Mouse (Mus musculus) cerebellum, adult 2 months (tissue): ENCODE results near the gene Cnot6. TPM values are rescaled to one million over a fixed set of nuclear protein-coding genes. Genes with fewer than 3 reads are reported as not detected.

Source experiments
- DNase-seq, 2 experiments: peaks; one replicate each; pipeline ENCODE4 v3.0.0; 2021
- H3K27ac ChIP-seq: fragments of 200-500 bp; 2 replicates; pipeline ENCODE4 v1.5.1; 2012; ENCODE audit warnings: low read length, control low read depth, inconsistent platforms; ENCODE audit not compliant: insufficient read depth
- H3K27me3 ChIP-seq: fragments of 200-500 bp; 2 replicates; pipeline ENCODE4 v1.6.1; 2012; ENCODE audit warnings: inconsistent platforms, mild to moderate bottlenecking, low read length, moderate library complexity; ENCODE audit not compliant: control insufficient read depth, insufficient read depth
- H3K4me1 ChIP-seq: fragments of 200-500 bp; 2 replicates; pipeline ENCODE4 v1.6.1; 2011; ENCODE audit warnings: low read length; ENCODE audit not compliant: control insufficient read depth, insufficient read depth
- H3K4me3 ChIP-seq: fragments of 200-500 bp; replicated peaks from 2 replicates; pipeline ENCODE3; 2011; ENCODE audit warnings: mild to moderate bottlenecking, low read depth, low read length, control low read depth; ENCODE audit not compliant: insufficient read depth
- CTCF ChIP-seq: fragments of 200-500 bp; IDR thresholded peaks from 2 replicates; pipeline ENCODE4 v1.5.1; 2011; ENCODE audit warnings: low read depth, mild to moderate bottlenecking, control low read depth, low read length, moderate library complexity, borderline replicate concordance; ENCODE audit not compliant: insufficient read depth
- POLR2A ChIP-seq: fragments of 200-500 bp; IDR thresholded peaks from 2 replicates; pipeline ENCODE4 v1.6.1; 2011; ENCODE audit warnings: low read length, control low read depth, borderline replicate concordance; ENCODE audit not compliant: insufficient read depth
- WGBS: fragments of 180-500 bp; shearing (Covaris S2); methylation state at CpG from one replicate; pipeline ENCODE4 v1.1.7; 2018; 5-methylcytosine and 5-hydroxymethylcytosine counted together
- polyA plus RNA-seq: library from polyadenylated mRNA; depleted of rRNA; stranded (reverse); fragments of >200 nt; gene quantifications from 2 replicates; pipeline ENCODE4 v1.2.3, GENCODE M21; 2012

The Cnot6 gene
- polyA plus RNA-seq, 1 experiment = 26.3 TPM

- no peak overlapping the region for H3K27ac ChIP-seq
- TF ChIP-seq POLR2A = no peak
- no peak for TF ChIP-seq CTCF
- H3K4me1 ChIP-seq = no peaks in the 10 kb centered on the region
- H3K27me3 ChIP-seq = no peaks in the 10 kb centered on the region
- 89% methylated on average over 12 of the region's 12 CpGs for WGBS
- no peak overlapping the region for H3K4me3 ChIP-seq
- no peak for DNase-seq
Measured at GRCm38 (mm10) chr11:49684237-49684973, 28.1 kb downstream of the Cnot6 start.

GRCm38 (mm10) chr11:49673433-49673832 lies 39.1 kb downstream of the Cnot6 start:
- 52% methylated on average over 3 of the region's 3 CpGs for WGBS
- TF ChIP-seq CTCF (no peak), POLR2A (no peak)
- H3K27me3 ChIP-seq = no peaks in the 10 kb centered on the region
- H3K4me3 ChIP-seq = no peak overlapping the region
- no peak overlapping the region for H3K27ac ChIP-seq
- DNase-seq = no peak
- H3K4me1 ChIP-seq = no peaks in the 10 kb centered on the region

- no peak overlapping the region for H3K27ac ChIP-seq
- H3K4me1 ChIP-seq = peaks cover 7% of the 10 kb centered on the region; the same call in 1 of the 2 replicates
- no peaks in the 10 kb centered on the region; the same call in 1 of the 2 replicates for H3K27me3 ChIP-seq
- no peak overlapping the region for H3K4me3 ChIP-seq
- TF ChIP-seq POLR2A (no peak), CTCF (no peak)
- DNase-seq = no peak
- WGBS = 88% methylated on average over 4 of the region's 4 CpGs
Measured at GRCm38 (mm10) chr11:49665462-49665861, 47.1 kb downstream of the Cnot6 start.

- no peak overlapping the region for H3K27ac ChIP-seq
- no peak overlapping the region for H3K4me3 ChIP-seq
- H3K4me1 ChIP-seq = peaks cover 7% of the 10 kb centered on the region; the same call in 1 of the 2 replicates
- DNase-seq = no peak
- no peak for TF ChIP-seq POLR2A
- TF ChIP-seq CTCF = no peak
- no peaks in the 10 kb centered on the region; the same call in 1 of the 2 replicates for H3K27me3 ChIP-seq
- WGBS = 71% methylated on average over 12 of the region's 12 CpGs
Measured at GRCm38 (mm10) chr11:49664262-49665140, 48.0 kb downstream of the Cnot6 start.

DNA sequence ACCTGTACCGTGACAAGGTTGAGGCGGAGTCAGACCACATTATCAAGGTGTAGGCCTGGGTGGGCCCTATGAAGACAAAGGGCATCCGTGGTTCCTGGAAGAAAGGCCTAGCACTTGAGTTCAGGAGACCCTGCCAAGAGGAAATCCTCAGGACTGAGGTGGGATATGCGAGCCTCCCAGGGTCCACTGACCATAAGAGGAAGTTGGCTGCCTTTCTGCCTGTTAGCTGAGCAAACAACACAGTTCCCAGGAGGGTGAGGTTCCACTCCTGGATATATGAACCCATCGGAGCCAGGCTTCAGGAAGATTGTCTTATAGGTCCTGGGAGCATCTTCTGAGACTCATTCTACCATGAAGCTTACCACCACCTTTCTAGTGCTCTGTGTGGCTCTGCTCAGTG lies 49.2 kb downstream of the Cnot6 start, which contains the start of gene Scgb3a1:
Scgb3a1 (plus strand) TSS at position 301 of the 400 bp plus-strand sequence.
- Histone ChIP-seq H3K4me1 (peaks cover 7% of the 10 kb centered on the region; the same call in 1 of the 2 replicates), H3K27ac (no peak within 1 kb of the TSS), H3K4me3 (no peak within 1 kb of the TSS), H3K27me3 (no peaks in the 10 kb centered on the region; the same call in 1 of the 2 replicates)
- 83% methylated on average over 5 of the region's 5 CpGs for whole genome bisulfite sequencing
- DNase-seq = no peak
- TF ChIP-seq CTCF (no peak), POLR2A (no peak)

- 56% methylated on average over 15 of the region's 15 CpGs for WGBS
- DNase-seq = no peak
- Histone ChIP-seq H3K4me1 (peaks cover 7% of the 10 kb centered on the region; the same call in 1 of the 2 replicates), H3K27me3 (no peaks in the 10 kb centered on the region; the same call in 1 of the 2 replicates), H3K27ac (no peak overlapping the region), H3K4me3 (no peak overlapping the region)
- TF ChIP-seq CTCF (no peak), POLR2A (no peak)
Measured at GRCm38 (mm10) chr11:49662292-49662780, 50.2 kb downstream of the Cnot6 start.

- Histone ChIP-seq H3K4me3 (no peak overlapping the region), H3K27ac (no peak overlapping the region), H3K4me1 (peaks cover 7% of the 10 kb centered on the region; the same call in 1 of the 2 replicates), H3K27me3 (no peaks in the 10 kb centered on the region; the same call in 1 of the 2 replicates)
- WGBS = 59% methylated on average over 7 of the region's 7 CpGs
- TF ChIP-seq CTCF (no peak), POLR2A (no peak)
- DNase-seq = no peak
Measured at GRCm38 (mm10) chr11:49659470-49659799, 53.1 kb downstream of the Cnot6 start.
